Mouse (Mus musculus) intestine, embryonic 14.5 days (tissue): ENCODE data around the gene Clp1. TPM values are rescaled to one million over a fixed set of nuclear protein-coding genes. Genes with fewer than 3 reads are reported as not detected.

Source experiments
- ATAC-seq: fragments of 200-750 bp; cut with Nextera tagmentation; replicated peaks from 2 replicates; pipeline ENCODE4 v1.8.0; 2017; ENCODE audit warnings: low read depth, moderate number of reproducible peaks, moderate TSS enrichment, moderate library complexity; ENCODE audit not compliant: low FRiP score, low TSS enrichment
- DNase-seq: peaks from one replicate; pipeline ENCODE4 v3.0.0-alpha.2; 2018; ENCODE audit warnings: low spot score
- H3K27ac ChIP-seq: fragments of 300-500 bp; sonication (generic); 2 replicates; pipeline ENCODE4 v1.5.1; 2014; ENCODE audit warnings: low read depth, mild to moderate bottlenecking, control low read depth
- H3K27me3 ChIP-seq: fragments of 300-500 bp; sonication (generic); replicated peaks from 2 replicates; pipeline ENCODE4 v1.6.1; 2014; ENCODE audit warnings: low read length, control low read depth; ENCODE audit not compliant: control insufficient read depth, insufficient read depth
- H3K36me3 ChIP-seq: fragments of 300-500 bp; sonication (generic); 2 replicates; pipeline ENCODE4 v1.6.1; 2014; ENCODE audit warnings: low read length, control low read depth; ENCODE audit not compliant: control insufficient read depth, insufficient read depth
- H3K4me1 ChIP-seq: fragments of 300-500 bp; sonication (generic); replicated peaks from 2 replicates; pipeline ENCODE4 v1.6.1; 2014; ENCODE audit warnings: low read length, control low read depth, mixed read lengths; ENCODE audit not compliant: control insufficient read depth, insufficient read depth
- H3K4me2 ChIP-seq: fragments of 300-500 bp; sonication (generic); 2 replicates; pipeline ENCODE4 v1.6.1; 2014; ENCODE audit warnings: low read length
- H3K4me3 ChIP-seq: fragments of 300-500 bp; sonication (generic); 2 replicates; pipeline ENCODE4 v1.5.1; 2014; ENCODE audit warnings: low read depth, low read length, control low read depth, mixed read lengths
- H3K9ac ChIP-seq: fragments of 300-500 bp; sonication (generic); 2 replicates; pipeline ENCODE4 v1.6.1; 2014; ENCODE audit warnings: mild to moderate bottlenecking, low read length
- H3K9me3 ChIP-seq: fragments of 300-500 bp; sonication (generic); 2 replicates; pipeline ENCODE4 v1.6.1; 2016; ENCODE audit warnings: low read length, control low read depth; ENCODE audit not compliant: control insufficient read depth
- WGBS: fragments of 180-500 bp; shearing (Covaris S2); extraction: QIAGEN DNeasy Blood & Tissue Kit; methylation state at CpG from one replicate; pipeline ENCODE4 v1.1.7; 2014; 5-methylcytosine and 5-hydroxymethylcytosine counted together
- polyA plus RNA-seq: library from polyadenylated mRNA; unstranded; fragments of >200 nt; fragmentation: Nextera tagmentation; extraction: Ambion mirVana; gene quantifications from 2 replicates; pipeline ENCODE4 v1.2.1, GENCODE M21; 2014

Gene Clp1
- polyA plus RNA-seq, 1 experiment from 2014 or later: 25.7 TPM

GRCm38 (mm10) chr2:84711898-84712297, 15.3 kb downstream of the Clp1 start:
- Histone ChIP-seq H3K4me3 (no peak overlapping the region), H3K4me2 (no peak overlapping the region), H3K9ac (no peak overlapping the region), H3K27ac (no peak overlapping the region), H3K36me3 (peaks cover 43% of the 10 kb centered on the region), H3K27me3 (no peaks in the 10 kb centered on the region), H3K9me3 (no peaks in the 10 kb centered on the region), H3K4me1 (peaks cover 12% of the 10 kb centered on the region)
- 94% methylated on average over 2 of the region's 2 CpGs for whole genome bisulfite sequencing
- DNase-seq: no peak
- no peak for ATAC-seq

- no peak overlapping the region for H3K9ac ChIP-seq
- H3K27me3 ChIP-seq: no peaks in the 10 kb centered on the region
- H3K4me3 ChIP-seq: no peak overlapping the region
- no peaks in the 10 kb centered on the region for H3K9me3 ChIP-seq
- ATAC-seq (no peak), DNase-seq (no peak)
- no peak overlapping the region for H3K27ac ChIP-seq
- WGBS: 67% methylated on average over 1 of the region's 1 CpGs
- H3K4me2 ChIP-seq: no peak overlapping the region
- peaks cover 76% of the 10 kb centered on the region for H3K36me3 ChIP-seq
- H3K4me1 ChIP-seq: 0 out of 2 replicates have a peak, but pooled peaks cover 4% of the 10 kb centered on the region
These were observed 19.6 kb downstream of the Clp1 start for GRCm38 (mm10) chr2:84707523-84707922.

- no peak overlapping the region for H3K27ac ChIP-seq
- no peaks in the 10 kb centered on the region for H3K9me3 ChIP-seq
- ATAC-seq (peak; percentile 64; the same call in 1 of the 2 replicates), DNase-seq (no peak)
- 89% methylated on average over 1 of the region's 1 CpGs for WGBS
- H3K4me1 ChIP-seq: 0 out of 2 replicates have a peak, but pooled peaks cover 4% of the 10 kb centered on the region
- no peak overlapping the region for H3K9ac ChIP-seq
- H3K36me3 ChIP-seq: peaks cover 81% of the 10 kb centered on the region
- H3K4me3 ChIP-seq: no peak overlapping the region
- H3K4me2 ChIP-seq: no peak overlapping the region
- no peaks in the 10 kb centered on the region for H3K27me3 ChIP-seq
These were observed 21.9 kb downstream of the Clp1 start for GRCm38 (mm10) chr2:84705295-84705694.

GRCm38 (mm10) chr2:84704329-84704728, 22.8 kb downstream of the Clp1 start:
- Histone ChIP-seq H3K27me3 (no peaks in the 10 kb centered on the region), H3K36me3 (peaks cover 80% of the 10 kb centered on the region), H3K27ac (no peak overlapping the region), H3K4me1 (0 out of 2 replicates have a peak, but pooled peaks cover 4% of the 10 kb centered on the region), H3K4me2 (no peak overlapping the region), H3K9ac (no peak overlapping the region), H3K9me3 (no peaks in the 10 kb centered on the region), H3K4me3 (no peak overlapping the region)
- no peak for DNase-seq
- 88% methylated on average over 5 of the region's 5 CpGs for WGBS
- ATAC-seq: no peak

- Histone ChIP-seq H3K9me3 (no peaks in the 10 kb centered on the region), H3K27me3 (no peaks in the 10 kb centered on the region), H3K4me2 (no peak overlapping the region), H3K4me1 (0 out of 2 replicates have a peak, but pooled peaks cover 4% of the 10 kb centered on the region), H3K9ac (no peak overlapping the region), H3K4me3 (no peak overlapping the region), H3K36me3 (peaks cover 79% of the 10 kb centered on the region), H3K27ac (no peak overlapping the region)
- DNase-seq (no peak), ATAC-seq (no peak)
- WGBS: 100% methylated on average over 1 of the region's 1 CpGs
These were observed 23.7 kb downstream of the Clp1 start for GRCm38 (mm10) chr2:84703497-84703896.

- no peaks in the 10 kb centered on the region for H3K4me1 ChIP-seq
- no peak overlapping the region for H3K4me2 ChIP-seq
- DNase-seq: no peak
- peaks cover 89% of the 10 kb centered on the region for H3K36me3 ChIP-seq
- no peaks in the 10 kb centered on the region for H3K27me3 ChIP-seq
- 79% methylated on average over 5 of the region's 5 CpGs for whole genome bisulfite sequencing
- no peaks in the 10 kb centered on the region for H3K9me3 ChIP-seq
- no peak for ATAC-seq
- no peak overlapping the region for H3K4me3 ChIP-seq
- no peak overlapping the region for H3K27ac ChIP-seq
- H3K9ac ChIP-seq: no peak overlapping the region
These were observed 32.0 kb downstream of the Clp1 start for GRCm38 (mm10) chr2:84695007-84695695.

- 89% methylated on average over 12 of the region's 12 CpGs for WGBS
- H3K9me3 ChIP-seq: no peaks in the 10 kb centered on the region
- H3K27ac ChIP-seq: no peak overlapping the region
- DNase-seq (no peak), ATAC-seq (no peak)
- H3K4me2 ChIP-seq: no peak overlapping the region
- H3K9ac ChIP-seq: no peak overlapping the region
- H3K4me1 ChIP-seq: no peaks in the 10 kb centered on the region
- H3K4me3 ChIP-seq: no peak overlapping the region
- H3K36me3 ChIP-seq: peaks cover 97% of the 10 kb centered on the region
- H3K27me3 ChIP-seq: no peaks in the 10 kb centered on the region
These were observed 37.1 kb downstream of the Clp1 start for GRCm38 (mm10) chr2:84690050-84690449.

GRCm38 (mm10) chr2:84688080-84688844, 38.9 kb downstream of the Clp1 start:
- ATAC-seq (no peak), DNase-seq (peak; percentile 21)
- Histone ChIP-seq H3K9ac (no peak overlapping the region), H3K4me3 (no peak overlapping the region), H3K36me3 (peaks cover 82% of the 10 kb centered on the region), H3K4me2 (no peak overlapping the region), H3K9me3 (no peaks in the 10 kb centered on the region), H3K27ac (no peak overlapping the region), H3K27me3 (no peaks in the 10 kb centered on the region), H3K4me1 (no peaks in the 10 kb centered on the region)
- WGBS: 76% methylated on average over 2 of the region's 2 CpGs
